Mouse (Mus musculus) embryonic facial prominence, embryonic 12.5 days (tissue): ENCODE data around the gene Krtap19-2. TPM values are rescaled to one million over a fixed set of nuclear protein-coding genes. Genes with fewer than 3 reads are reported as not detected.

Experiments used
- ATAC-seq: fragments of 200-750 bp; cut with Nextera tagmentation; 2 replicates; pipeline ENCODE4 v1.8.0; 2017; ENCODE audit not compliant: insufficient number of reproducible peaks, insufficient read depth, low FRiP score, low TSS enrichment
- H3K27ac ChIP-seq: fragments of 300-500 bp; sonication (generic); 2 replicates; pipeline ENCODE4 v1.5.1; 2016; ENCODE audit warnings: mild to moderate bottlenecking
- H3K27me3 ChIP-seq: fragments of 300-500 bp; sonication (generic); 2 replicates; pipeline ENCODE4 v1.6.1; 2016; ENCODE audit warnings: mild to moderate bottlenecking, moderate library complexity
- H3K36me3 ChIP-seq: fragments of 300-500 bp; sonication (generic); 2 replicates; pipeline ENCODE4 v1.6.1; 2016; ENCODE audit warnings: mild to moderate bottlenecking
- H3K4me1 ChIP-seq: fragments of 300-500 bp; sonication (generic); 2 replicates; pipeline ENCODE4 v1.6.1; 2016
- H3K4me2 ChIP-seq: fragments of 300-500 bp; sonication (generic); replicated peaks from 2 replicates; pipeline ENCODE4 v1.6.1; 2016; ENCODE audit warnings: mild to moderate bottlenecking, moderate library complexity
- H3K4me3 ChIP-seq: fragments of 300-500 bp; sonication (generic); 2 replicates; pipeline ENCODE4 v1.5.1; 2016; ENCODE audit warnings: mild to moderate bottlenecking
- H3K9ac ChIP-seq: fragments of 300-500 bp; sonication (generic); 2 replicates; pipeline ENCODE4 v1.6.1; 2016; ENCODE audit warnings: mild to moderate bottlenecking, moderate library complexity
- H3K9me3 ChIP-seq: fragments of 300-500 bp; sonication (generic); 2 replicates; pipeline ENCODE4 v1.6.1; 2016; ENCODE audit warnings: mild to moderate bottlenecking, moderate library complexity
- WGBS: fragments of 180-500 bp; shearing (Covaris S2); methylation state at CpG from one replicate; pipeline ENCODE4 v1.1.7; 2016; 5-methylcytosine and 5-hydroxymethylcytosine counted together
- polyA plus RNA-seq: library from polyadenylated mRNA; unstranded; fragments of >200 nt; fragmentation: Nextera tagmentation; extraction: Ambion mirVana; gene quantifications from 2 replicates; pipeline ENCODE4 v1.2.1, GENCODE M21; 2016

The Krtap19-2 gene
- polyA plus RNA-seq, 1 experiment from 2014 or later = not detected

GRCm38 (mm10) chr16:88823736-88824135 lies 50.3 kb downstream of the Krtap19-2 start:
- WGBS = 76% methylated on average over 3 of the region's 3 CpGs
- Histone ChIP-seq H3K27ac (no peak overlapping the region), H3K9ac (no peak overlapping the region), H3K4me3 (no peak overlapping the region), H3K4me1 (no peaks in the 10 kb centered on the region), H3K36me3 (no peaks in the 10 kb centered on the region), H3K4me2 (no peak overlapping the region), H3K9me3 (no peaks in the 10 kb centered on the region), H3K27me3 (no peaks in the 10 kb centered on the region)
- ATAC-seq = no peak

Other genes starting within 250 kb of the Krtap19-2 start
- not detected in 2 replicates for gene 2310079G19Rik, start 246.6 kb downstream of the Krtap19-2 start, polyA plus RNA-seq
- not detected in 2 replicates for gene Krtap26-1, start 226.5 kb downstream of the Krtap19-2 start, polyA plus RNA-seq
- not detected in 2 replicates for gene Krtap27-1, start 202.6 kb downstream of the Krtap19-2 start, polyA plus RNA-seq
- not detected in 2 replicates for gene 2310061N02Rik, start 166.3 kb downstream of the Krtap19-2 start, polyA plus RNA-seq
- not detected in 2 replicates for gene Krtap13-1, start 145.4 kb downstream of the Krtap19-2 start, polyA plus RNA-seq
- gene Krtap13, start 122.6 kb downstream of the Krtap19-2 start, polyA plus RNA-seq = not detected in 2 replicates
- not detected in 2 replicates for gene 2310034C09Rik, start 115.4 kb downstream of the Krtap19-2 start, polyA plus RNA-seq
- gene 2310057N15Rik, start 100.1 kb downstream of the Krtap19-2 start, polyA plus RNA-seq = not detected in 2 replicates
- not detected in 2 replicates for gene Gm5965, start 96.4 kb downstream of the Krtap19-2 start, polyA plus RNA-seq
- not detected in 2 replicates for gene Gm20741, start 62.0 kb downstream of the Krtap19-2 start, polyA plus RNA-seq
- gene Krtap15, start 54.1 kb downstream of the Krtap19-2 start, polyA plus RNA-seq = not detected in 2 replicates
- not detected in 2 replicates for gene Krtap14, start 48.1 kb downstream of the Krtap19-2 start, polyA plus RNA-seq
- gene Krtap19-1, start 4.9 kb downstream of the Krtap19-2 start, polyA plus RNA-seq = not detected in 2 replicates
- not detected in 2 replicates for gene Krtap19-3, start 3.8 kb upstream of the Krtap19-2 start, polyA plus RNA-seq
- gene Krtap19-4, start 10.8 kb upstream of the Krtap19-2 start, polyA plus RNA-seq = not detected in 2 replicates
- gene Krtap19-5, start 22.2 kb upstream of the Krtap19-2 start, polyA plus RNA-seq = not detected in 2 replicates
- not detected in 2 replicates for gene Krtap19-9b, start 58.0 kb upstream of the Krtap19-2 start, polyA plus RNA-seq
- not detected in 2 replicates for gene Krtap16-3, start 88.6 kb upstream of the Krtap19-2 start, polyA plus RNA-seq
- gene Krtap22-2, start 136.5 kb upstream of the Krtap19-2 start, polyA plus RNA-seq = not detected in 2 replicates
- not detected in 2 replicates for gene Gm10229, start 141.0 kb upstream of the Krtap19-2 start, polyA plus RNA-seq
- gene Krtap6-1, start 157.4 kb upstream of the Krtap19-2 start, polyA plus RNA-seq = not detected in 2 replicates
- gene Gm10228, start 167.2 kb upstream of the Krtap19-2 start, polyA plus RNA-seq = not detected in 2 replicates
- gene Krtap6-5, start 173.6 kb upstream of the Krtap19-2 start, polyA plus RNA-seq = not detected in 2 replicates
- not detected in 2 replicates for gene 1110025L11Rik, start 189.7 kb upstream of the Krtap19-2 start, polyA plus RNA-seq
- not detected in 2 replicates for gene Krtap6-3, start 209.7 kb upstream of the Krtap19-2 start, polyA plus RNA-seq